Mouse (Mus musculus): ENCODE results near the gene Wdr54.

DNA sequence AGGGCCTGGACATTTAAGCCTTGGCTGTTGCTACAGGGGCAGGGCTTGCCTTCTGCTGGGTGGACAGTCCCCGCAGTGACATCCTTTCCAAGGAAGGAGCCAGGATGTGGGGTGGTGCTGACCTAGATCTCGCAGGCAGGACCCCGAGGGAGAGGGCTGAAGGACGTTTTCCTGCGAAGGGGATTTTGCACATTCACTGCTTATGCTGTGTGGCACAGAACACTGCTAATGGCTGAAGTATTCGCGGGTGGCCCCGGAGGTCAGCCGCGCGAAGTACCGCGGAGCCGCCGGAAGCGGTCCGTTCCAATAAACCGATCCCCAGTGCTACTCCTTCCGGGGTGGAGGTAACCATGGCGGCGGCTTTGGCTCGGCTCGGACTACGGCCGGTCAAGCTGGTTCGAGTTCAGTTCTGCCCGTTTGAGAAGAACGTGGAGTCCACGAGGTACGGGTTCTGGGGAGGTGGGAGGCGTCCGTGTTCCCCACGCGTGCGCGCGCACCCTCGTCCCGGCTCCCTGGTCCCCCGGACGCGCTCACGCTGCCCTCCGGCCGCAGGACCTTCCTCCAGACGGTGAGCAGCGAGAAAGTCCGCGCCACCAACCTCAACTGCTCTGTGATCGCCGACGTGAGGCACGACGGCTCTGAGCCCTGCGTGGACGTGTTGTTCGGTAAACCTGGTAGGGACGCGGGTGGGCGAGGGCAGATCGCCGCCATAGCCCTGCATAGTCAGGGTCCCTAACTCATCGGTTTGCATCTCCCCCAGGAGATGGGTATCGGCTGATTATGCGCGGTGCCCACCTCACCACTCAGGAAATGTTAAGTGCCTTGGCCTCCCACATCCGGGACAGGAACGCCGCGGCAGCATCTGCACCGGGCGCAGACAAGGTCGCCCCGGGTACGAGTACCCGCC, 47.2 kb downstream of the Wdr54 start, which contains the start of gene Mrpl53:
- TF ChIP-seq CTCF (IDR thresholded peaks at IDR 0.05; ENCODE audit: low read depth) (0 out of 2 replicates have a peak, but pooled peaks have one; percentile 0), EP300 (IDR thresholded peaks at IDR 0.05; ENCODE audit: low read depth) (no peak; the same call in 1 of the 2 replicates)
